Mouse (Mus musculus) lung, postnatal 14 days (tissue): ENCODE data around the gene 1700056E22Rik.

Source experiments
- DNase-seq: peaks from one replicate; pipeline ENCODE4 v3.0.0; 2021

The 1700056E22Rik gene

GRCm38 (mm10) chr1:184034011-184034557 lies at the start of gene 1700056E22Rik:
TSS of gene 1700056E22Rik (minus strand) at chr1:184034301.
- DNase-seq: peak; percentile 98

GRCm38 (mm10) chr1:184083166-184083565 lies 49.1 kb upstream of the 1700056E22Rik start:
- DNase-seq: no peak

GRCm38 (mm10) chr1:184082661-184083060 lies 48.6 kb upstream of the 1700056E22Rik start:
- peak; percentile 39 for DNase-seq

GRCm38 (mm10) chr1:184079304-184079703 lies 45.2 kb upstream of the 1700056E22Rik start:
- no peak for DNase-seq

GRCm38 (mm10) chr1:184076756-184077155 lies 42.7 kb upstream of the 1700056E22Rik start:
- no peak for DNase-seq

GRCm38 (mm10) chr1:184076065-184076464 lies 42.0 kb upstream of the 1700056E22Rik start:
- DNase-seq: no peak

GRCm38 (mm10) chr1:184068971-184069370 lies 34.9 kb upstream of the 1700056E22Rik start:
- DNase-seq: no peak

GRCm38 (mm10) chr1:184067704-184068558 lies 33.8 kb upstream of the 1700056E22Rik start:
- DNase-seq: no peak

- no peak for DNase-seq
These were observed 32.6 kb upstream of the 1700056E22Rik start for GRCm38 (mm10) chr1:184066460-184067287.

GRCm38 (mm10) chr1:184065589-184066361 lies 31.7 kb upstream of the 1700056E22Rik start:
- no peak for DNase-seq

- no peak for DNase-seq
These were observed 30.2 kb upstream of the 1700056E22Rik start for GRCm38 (mm10) chr1:184064306-184064705.

GRCm38 (mm10) chr1:184061901-184062300 lies 27.8 kb upstream of the 1700056E22Rik start:
- DNase-seq: no peak

- DNase-seq: no peak
These were observed 27.0 kb upstream of the 1700056E22Rik start for GRCm38 (mm10) chr1:184060828-184061734.

GRCm38 (mm10) chr1:184060381-184060780 lies 26.3 kb upstream of the 1700056E22Rik start:
- DNase-seq: peak; percentile 70

- DNase-seq: no peak
These were observed 25.7 kb upstream of the 1700056E22Rik start for GRCm38 (mm10) chr1:184059814-184060213.

- no peak for DNase-seq
These were observed 24.1 kb upstream of the 1700056E22Rik start for GRCm38 (mm10) chr1:184058206-184058605.

GRCm38 (mm10) chr1:184054176-184054575 lies 20.1 kb upstream of the 1700056E22Rik start:
- DNase-seq: no peak

- DNase-seq: no peak
These were observed 19.6 kb upstream of the 1700056E22Rik start for GRCm38 (mm10) chr1:184053711-184054110.

- DNase-seq: no peak
These were observed 19.0 kb upstream of the 1700056E22Rik start for GRCm38 (mm10) chr1:184053141-184053540.

- no peak for DNase-seq
These were observed 18.2 kb upstream of the 1700056E22Rik start for GRCm38 (mm10) chr1:184052331-184052730.

GRCm38 (mm10) chr1:184051824-184052223 lies 17.7 kb upstream of the 1700056E22Rik start:
- DNase-seq: peak; percentile 55
